Mouse (Mus musculus) mesoderm, embryonic 11.5 days (tissue): ENCODE results near the gene Tbrg4.
"Not testable (repeated sequence)": the region's sequence is repeated elsewhere in the genome, so short reads cannot be mapped to it uniquely, and the experiment has no call there.

ENCODE experiments used
- DNase-seq: peaks from one replicate; pipeline ENCODE4 v3.0.0-alpha.2; 2012; ENCODE audit warnings: low read depth, low spot score

The Tbrg4 gene

DNA sequence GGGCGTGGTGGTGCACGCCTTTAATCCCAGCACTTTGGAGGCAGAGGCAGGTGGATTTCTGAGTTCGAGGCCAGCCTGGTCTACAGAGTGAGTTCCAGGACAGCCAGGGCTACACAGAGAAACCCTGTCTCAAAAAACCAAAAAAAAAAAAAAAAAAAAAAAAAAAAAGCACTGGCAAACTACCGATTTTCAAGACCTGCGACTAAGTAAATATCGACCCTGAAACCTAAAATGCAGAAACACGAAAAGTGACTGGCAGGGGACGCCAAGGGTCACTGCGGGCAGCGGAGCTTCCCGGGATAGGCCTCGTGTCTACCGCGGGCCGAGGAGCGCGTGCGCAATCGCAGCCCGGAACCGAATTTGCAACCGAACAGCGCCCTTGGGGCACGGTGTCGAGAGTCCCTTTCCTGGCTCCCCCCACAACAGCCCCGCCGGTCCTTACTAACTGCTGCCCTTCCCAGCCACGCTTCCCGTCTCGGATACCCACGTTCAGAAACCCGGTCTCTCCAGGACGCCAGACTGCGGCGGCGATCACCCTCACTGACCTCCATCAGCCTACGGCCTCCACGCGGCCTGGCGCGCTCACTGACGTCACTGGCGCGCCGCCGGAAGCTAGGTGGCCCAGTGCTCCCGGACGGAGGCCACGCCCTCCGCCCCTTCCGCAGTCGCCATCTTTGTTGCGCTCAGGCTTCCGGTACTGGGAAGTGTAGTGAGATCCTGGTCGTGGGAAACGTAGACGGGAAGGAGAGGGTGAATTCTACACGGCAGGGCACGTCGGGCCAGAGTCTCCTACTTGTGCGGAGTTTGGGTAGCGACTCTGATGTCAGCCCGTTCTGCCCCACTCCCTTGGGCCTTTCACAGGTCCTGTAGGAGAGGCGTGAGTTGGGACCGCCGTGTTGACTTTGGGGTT lies at the start of gene Tbrg4:
Gene Tbrg4 (minus strand): TSS at position 590 of the 910 bp plus-strand sequence.
- DNase-seq, result peak; percentile 97

DNA sequence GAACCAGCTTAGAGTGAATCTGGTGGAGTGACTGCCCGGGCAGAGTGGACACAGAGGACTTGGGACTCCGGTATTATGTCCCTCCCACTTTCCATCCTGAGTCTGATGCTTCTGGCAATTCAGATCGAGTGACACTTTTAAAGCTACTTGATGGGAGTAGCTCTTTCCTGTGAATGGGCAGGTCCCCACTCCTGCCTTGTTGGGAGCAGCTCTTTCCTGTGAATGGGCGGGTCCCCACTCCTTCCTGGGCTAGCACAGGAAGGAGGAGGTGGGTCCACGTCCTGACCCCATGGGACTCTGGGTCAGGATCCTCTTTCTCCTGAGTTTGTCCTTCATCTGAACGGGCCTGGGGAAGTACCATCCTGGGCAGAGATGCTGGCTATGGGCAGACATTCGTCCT lies 49.5 kb upstream of the Tbrg4 start:
- no peak for DNase-seq

DNA sequence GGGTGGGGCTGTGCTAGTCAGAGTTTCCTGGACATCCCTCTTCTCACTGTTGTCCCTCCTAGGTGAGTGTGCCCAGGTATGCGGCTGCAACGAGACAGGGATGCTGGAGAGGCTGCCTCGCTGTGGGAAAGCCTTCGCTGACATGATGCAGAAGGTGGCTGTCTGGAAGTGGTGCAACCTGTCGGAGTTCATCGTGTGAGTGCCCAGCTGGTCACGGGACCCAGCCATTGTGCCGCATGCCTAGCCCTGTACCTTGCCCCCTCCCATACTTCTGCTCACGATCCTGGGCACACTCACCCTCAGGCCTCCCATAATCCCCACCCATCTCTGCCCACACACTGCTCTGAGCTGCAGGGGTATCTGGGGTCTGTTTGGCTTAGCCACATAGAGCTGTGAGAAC lies 48.8 kb upstream of the Tbrg4 start:
- DNase-seq, result no peak

DNA sequence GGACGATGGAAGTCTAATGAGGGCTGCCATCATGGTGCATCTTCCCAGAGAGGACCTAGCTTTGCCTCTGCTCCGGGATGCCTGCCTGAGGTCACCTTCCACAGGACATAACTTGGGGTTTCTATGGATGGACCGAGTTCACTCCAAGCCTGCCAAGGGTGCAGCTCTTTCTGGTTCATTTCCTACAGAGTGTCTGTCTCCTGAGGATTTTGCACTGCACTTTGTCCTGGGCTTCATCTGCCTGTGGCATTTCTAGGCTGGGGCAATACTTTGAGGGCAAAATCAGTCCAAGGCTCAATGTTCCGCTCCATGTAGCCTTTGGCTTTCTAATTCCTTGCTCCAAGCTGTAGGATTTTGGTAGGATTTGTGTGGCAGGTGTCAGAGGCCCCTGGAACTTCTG lies 45.0 kb upstream of the Tbrg4 start:
- no peak for DNase-seq

DNA sequence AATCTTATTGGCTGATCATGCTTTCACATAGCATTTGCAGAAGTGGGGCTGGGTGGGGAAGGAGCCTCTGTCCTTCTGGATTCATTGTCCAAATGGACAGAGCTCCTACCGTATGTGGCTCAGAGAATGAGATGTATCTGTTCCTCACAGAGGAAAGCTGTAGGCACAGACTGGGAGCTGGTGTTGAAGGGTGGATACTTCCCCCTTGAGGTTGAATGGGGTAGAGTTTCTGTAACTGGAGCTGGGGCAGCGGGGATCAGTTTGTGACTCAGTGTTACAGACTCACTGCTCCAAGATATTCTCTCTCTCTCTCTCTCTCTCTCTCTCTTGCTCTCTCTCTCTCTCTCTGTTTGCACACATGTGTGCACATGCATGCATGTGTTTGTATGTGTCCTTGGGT lies 44.2 kb upstream of the Tbrg4 start:
- DNase-seq, result no peak

DNA sequence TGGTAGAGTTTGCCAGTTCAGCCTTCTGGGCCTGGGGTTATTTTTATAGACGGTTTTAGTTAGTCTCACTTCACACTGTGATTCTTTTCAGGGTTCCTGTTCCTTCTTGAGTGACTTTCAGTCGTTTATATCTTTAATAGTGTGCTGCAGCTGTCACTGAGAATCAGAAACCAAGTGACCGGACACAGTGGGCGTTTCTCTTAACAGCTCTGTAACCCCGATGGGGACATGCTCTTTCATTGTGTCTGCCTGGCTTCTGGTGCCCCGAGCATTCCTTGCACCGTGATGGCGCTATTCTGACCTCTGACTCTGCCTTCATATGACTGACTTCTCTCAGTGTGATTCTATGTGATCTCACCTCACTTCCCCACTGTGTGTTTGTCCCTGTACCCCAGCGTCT lies 43.2 kb upstream of the Tbrg4 start:
- no peak for DNase-seq

DNA sequence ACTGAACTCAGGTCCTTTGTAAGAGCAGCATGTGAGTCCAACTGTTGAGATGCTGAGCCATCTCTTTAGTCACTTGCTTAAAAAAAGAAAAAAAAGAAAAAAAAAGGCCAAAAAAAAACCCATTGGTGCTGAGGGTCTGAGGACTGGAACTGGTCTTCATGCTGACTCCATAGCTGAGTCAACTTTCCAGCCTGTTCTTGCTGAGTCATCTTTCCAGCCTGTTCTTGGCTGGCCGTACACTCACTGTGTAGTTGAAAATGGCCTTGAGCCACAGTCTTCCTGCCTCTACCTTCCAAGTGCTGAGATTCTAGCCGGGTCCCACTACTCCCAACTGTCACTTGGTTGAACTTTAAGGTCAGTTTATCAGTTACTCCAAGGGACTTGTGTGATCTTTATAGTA lies 40.8 kb upstream of the Tbrg4 start:
- DNase-seq, result no peak

DNA sequence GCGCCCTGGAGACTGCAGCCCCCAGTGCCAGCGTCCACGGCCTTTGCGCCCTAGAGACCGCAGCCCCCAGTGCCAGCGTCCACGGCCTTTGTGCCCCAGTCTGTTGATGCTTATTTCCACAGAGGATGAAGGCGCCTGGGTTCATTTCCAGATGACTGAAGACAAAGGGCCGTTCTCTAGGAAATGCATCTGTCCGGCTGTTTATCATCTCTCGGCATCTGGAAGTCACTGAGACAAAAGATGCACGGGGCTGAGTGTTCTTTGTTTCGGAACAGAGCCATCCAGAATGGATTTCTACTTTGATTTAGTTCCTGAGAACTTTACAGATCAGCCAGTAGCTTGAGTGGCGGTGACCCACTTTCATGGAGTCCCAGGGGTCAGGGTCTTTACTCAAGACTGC lies 35.3 kb upstream of the Tbrg4 start:
- peak; percentile 47 for DNase-seq

DNA sequence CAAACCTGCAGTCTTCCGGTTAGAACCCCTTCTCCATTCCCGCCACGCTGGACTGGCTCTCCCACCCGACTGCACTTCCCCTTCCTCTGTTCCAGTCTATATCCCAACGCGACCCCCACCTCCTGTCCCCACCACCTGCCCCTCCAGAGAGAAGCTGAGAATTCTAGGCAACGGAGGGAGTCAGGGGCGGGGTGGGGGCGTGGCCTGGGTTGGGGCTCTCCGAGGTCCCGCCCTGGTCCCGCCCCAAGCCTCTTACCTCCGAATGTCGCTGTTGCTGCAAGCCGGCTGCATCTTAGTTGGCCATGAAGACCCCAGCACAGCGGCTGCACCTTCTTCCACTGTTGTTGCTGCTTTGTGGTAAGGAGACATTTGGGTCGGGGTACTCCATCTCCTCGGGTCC lies 32.4 kb upstream of the Tbrg4 start, which contains the start of gene Ramp3:
Gene Ramp3 (plus strand): TSS at position 251 of the 400 bp plus-strand sequence.
- peak; percentile 70 for DNase-seq

DNA sequence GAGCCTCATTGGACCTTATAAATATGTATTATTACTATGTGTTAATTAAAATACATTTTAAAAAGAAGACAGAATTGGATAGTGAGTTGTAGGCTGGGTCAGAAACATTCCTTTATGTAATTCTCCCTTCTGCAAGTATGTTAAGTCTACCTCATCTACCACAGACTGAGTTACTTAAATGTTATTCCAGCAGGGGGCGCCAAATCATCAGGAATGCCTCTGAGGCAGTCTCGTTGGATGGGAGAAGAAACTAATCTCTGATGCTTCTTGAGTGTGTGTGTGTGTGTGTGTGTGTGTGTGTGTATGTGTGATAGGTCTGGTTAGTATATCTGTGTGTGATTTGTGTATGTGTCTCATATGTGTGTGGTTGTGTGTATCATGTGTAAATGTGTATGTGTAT lies 29.0 kb upstream of the Tbrg4 start:
- DNase-seq, result peak; percentile 91

DNA sequence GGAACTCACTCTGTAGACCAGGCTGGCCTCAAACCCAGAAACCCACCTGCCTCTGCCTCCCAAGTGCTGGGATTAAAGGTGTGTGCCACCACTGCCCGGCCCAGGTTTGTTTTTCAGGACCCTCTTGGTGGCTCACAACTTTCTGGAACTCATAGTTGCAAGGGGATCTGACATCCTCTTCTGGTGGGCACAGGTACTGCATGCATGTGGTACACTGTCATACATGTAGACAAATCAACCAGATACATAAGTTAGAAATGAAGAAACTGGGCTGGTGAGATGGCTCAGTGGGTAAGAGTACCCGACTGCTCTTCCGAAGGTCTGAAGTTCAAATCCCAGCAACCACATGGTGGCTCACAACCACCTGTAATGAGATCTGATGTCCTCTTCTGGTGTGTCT lies 27.1 kb upstream of the Tbrg4 start:
- DNase-seq, result not testable (repeated sequence)

DNA sequence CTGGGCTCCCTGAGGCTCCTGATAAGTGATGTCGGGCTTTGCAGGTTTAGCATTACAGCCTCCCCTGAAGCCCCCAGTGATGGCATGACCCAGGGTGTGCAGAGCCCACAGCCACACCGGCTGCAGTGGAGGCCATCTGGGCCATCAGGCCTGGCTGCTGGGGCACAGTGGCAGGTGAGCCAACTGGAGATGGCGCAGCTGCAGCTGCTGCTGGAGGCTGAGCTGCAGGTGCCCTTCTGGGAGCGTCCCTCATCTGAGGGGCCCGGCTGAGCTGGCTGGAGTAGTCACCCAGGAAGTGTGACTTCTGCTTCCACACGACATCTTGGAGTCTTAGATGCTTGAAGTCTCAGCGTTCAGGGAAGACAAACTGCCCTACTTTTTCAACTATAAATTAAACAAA lies 24.7 kb upstream of the Tbrg4 start:
- DNase-seq, result no peak

DNA sequence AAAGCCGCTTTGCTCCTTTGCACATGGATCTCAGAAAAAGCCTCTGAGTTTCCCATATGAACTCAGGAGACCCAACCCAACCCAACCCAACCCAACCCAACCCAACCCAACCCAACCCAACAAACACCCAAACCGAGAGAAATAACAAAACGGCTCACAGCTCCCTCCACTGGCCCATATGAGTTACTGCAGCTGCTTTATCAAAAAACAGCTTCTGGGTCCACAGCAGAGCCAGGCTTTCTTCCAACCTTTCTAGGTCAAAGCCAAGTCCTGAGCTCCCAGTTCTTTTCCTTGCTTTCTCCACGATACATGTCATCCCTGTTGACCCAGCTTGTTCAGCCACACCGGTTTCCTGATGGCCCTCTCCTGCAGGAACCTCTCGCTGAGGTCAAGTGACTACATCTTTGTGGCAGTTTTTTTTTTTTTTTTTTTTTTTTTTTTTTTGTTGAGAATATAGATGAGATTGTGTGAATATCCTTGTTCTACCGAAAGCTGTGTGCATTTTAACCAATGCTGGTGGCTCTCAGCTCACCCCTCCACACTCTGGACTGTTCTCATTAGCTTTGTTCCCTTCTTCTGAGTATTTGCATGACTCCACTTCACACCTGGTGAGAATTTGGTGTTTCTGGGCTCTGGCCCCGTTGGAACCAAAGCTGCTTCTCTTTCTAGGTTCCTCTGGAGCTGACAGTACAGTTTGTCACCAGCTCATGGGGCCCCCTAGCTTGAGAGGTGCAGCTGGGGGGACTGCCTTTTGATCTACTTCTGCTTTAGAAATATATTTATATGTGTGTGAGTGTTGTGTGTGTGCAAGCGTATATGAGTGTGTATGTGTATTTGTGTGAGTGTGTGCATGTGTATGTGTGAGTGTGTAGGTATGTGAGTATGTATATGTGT lies 22.2 kb upstream of the Tbrg4 start:
- no peak for DNase-seq

DNA sequence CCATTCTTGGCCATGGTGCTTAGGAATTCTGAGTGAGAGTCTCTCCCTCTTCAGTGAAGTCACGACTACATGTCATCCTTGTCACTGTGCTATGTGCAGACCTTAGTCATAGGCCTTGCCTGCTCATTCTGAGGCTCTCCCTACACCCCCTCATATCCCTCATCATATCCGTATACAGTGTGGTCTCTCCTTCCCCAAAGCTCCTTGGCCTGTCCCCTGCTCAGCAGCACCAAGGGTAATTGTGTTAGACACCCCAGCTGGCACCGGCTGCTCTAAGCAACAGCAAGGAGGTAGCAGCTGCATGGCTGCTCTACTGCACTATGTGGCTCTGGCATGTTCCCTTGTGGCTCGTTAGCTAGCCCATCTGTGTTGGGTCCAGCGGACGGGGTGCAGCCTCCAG lies 18.7 kb upstream of the Tbrg4 start:
- no peak for DNase-seq

DNA sequence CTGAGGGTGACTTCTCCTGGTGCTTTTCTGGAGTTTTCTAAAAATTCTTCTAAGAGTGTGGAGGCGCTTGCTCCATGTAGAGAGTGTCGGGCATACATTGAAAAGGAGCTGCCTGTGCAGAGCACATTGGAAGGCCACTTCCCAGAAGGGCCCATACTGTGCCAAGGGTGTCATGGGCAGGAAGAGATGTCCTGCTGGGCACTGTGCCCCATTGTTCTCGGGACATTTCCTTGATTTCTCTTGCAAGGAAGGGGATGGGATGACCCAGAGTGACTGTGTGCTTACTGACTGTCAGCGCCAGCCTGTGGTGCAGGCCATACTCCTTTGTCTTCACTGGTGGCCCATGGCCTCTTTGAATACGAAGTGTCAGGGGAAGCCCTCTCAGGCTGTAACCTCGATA lies 13.2 kb upstream of the Tbrg4 start:
- DNase-seq, result no peak

DNA sequence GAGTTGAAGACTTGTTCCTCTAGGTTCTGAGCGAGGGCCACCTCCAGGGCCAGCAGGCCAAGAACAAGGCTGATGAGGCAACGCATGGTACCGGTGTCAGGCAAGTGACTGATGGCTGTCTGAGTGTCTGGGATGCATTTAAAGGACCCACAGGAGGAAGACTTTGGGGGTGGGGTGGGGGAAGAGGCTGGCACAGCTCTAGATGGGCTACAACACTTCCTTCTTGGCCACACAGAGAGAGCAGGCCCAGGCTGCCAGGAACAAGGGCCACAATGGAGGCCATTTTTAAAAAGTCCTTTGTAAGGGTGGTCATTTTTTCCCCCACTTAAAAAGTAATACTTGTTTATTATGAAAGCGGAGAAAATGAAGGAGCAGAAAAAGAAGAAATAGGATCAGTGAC lies 12.7 kb upstream of the Tbrg4 start, which contains the start of gene Wap:
Gene Wap (minus strand): TSS at position 101 of the 400 bp plus-strand sequence.
- DNase-seq, result no peak

DNA sequence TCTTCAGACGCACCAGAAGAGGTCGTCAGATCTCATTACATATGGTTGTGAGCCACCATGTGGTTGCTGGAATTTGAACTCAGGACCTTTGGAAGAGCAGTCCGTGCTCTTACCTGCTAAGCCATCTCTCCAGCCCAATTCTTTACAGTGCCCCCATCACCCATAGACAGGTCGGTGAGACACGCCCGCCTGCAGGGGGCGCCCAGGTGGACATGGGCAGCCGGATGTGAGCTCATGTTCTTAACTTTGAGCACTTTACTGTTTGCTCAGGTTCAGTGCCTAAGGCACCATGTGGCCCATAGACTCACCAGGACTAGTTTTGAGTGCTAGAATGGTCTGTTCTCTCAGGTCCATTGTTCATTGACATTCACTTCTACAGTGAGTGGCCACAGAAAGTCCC lies 10.3 kb upstream of the Tbrg4 start:
- DNase-seq, result no peak

DNA sequence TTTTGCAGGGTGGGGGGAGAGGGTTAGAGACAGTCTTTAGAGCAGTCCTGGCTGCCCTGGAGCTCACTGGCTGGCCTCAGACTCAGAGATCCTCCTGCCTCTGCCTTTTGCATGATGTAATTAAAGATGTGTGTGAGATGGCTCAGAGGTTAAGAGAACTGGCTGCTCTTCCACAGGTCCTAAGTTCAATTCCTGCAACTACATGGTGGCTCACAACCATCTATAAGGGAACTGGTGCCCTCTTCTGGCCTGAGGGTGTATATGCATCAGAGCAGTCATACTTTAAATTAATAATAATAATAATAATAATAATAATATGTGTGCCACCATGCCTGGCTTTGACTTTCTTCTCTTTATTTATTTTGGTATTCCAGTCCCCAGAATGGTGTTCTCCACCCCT lies 3.8 kb upstream of the Tbrg4 start:
- DNase-seq, result peak; percentile 22

DNA sequence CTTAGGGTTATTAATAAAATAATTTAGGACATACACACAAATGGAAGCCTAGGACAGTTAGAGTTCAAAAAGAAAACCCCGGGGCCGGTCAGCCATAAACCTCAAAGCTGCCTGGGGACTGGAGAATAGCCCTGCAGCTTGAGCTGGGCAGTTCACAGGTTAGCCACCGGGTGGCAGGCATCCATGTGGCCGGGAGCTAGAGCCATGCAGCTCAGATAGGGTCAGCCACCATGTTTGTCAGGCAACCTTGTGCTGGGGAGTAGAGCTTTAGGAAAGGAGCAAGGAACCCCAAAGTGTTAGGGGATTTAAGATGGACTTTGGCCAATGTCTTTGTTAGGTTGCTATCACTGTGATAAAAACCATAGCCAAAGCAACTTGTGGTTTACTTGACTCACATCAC lies 2.7 kb upstream of the Tbrg4 start:
- peak; percentile 54 for DNase-seq

DNA sequence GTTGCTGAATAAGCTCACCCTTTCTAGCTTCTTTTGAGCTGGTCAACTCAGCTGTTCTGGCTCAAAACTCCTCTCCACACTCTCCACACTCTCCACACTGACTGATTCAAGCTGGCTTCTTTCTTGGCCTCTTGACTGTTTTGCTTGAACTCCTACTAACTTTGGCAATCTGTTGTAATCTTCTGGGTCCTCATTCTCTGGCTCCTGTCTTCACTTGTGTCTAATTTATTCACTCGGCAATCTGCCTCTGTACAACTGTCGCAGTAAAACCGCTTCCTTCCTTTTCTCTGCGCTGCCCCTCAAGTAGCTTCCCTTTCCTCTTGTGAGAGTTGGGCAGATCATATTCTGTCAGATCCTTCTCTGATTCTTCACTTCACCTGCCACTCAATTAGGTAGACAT lies 1.9 kb upstream of the Tbrg4 start:
- no peak for DNase-seq

DNA sequence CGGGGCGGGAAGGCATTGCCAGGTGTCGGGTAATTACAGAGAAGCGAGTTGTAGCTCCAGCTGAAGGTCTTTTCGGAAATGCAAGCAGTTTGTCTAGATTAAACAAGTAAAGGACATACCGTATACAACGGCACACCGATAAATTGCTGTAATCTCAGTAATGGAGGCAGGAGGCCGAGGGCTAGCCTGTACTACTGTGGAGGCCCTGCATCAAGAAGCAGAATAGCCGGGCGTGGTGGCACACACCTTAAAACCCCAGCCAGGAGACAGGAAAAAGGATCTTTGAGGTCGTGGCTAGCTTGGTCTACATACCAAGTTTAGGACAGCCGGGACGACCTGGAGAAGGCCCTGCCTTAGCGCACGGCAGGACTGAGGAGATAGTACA lies 513 bp upstream of the Tbrg4 start:
- DNase-seq, result no peak

DNA sequence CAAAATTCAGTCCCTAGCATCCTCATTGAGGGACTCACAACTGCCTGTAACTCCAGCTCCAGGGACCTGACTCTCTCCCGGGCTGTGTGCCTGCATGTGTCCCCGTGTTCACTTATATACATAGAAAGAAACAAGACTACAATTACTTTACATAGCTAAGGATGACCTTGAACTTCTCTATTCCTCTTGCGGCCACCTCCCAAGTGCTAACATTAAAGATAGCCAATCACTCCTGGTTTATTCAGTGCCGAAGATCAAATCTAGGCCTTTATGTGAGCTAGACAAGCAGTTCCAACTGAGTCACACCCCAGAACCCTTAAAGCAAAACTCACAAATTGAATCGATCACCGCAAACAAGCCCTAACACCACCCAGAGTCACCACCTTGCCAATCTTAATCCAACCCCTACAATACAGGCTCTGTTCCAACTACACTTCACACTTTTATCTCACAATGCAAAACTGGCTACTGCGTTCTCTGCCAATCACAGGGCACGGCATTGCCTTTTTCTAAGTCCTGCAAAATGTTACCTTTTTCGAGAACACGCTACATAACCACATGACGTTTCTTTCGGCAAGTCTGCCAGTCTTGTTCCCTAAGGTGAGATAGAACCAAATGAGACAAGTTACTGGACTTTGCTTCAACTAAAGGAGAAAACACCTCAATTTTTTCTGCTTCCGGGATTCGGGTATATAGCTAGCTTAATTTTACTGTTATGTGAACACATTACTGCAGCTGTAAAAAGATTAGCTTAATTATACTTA lies 1.1 kb downstream of the Tbrg4 start:
- DNase-seq, result no peak
